Mouse (Mus musculus) E14TG2a.4 (cell line): ENCODE data around the gene Gm45021.

Experiments used
- CTCF ChIP-seq: conservative IDR thresholded peaks from 2 replicates; pipeline ENCODE4 v1.5.1; 2014; ENCODE audit warnings: low read length
- NANOG ChIP-seq: IDR thresholded peaks from 2 replicates; pipeline ENCODE4 v1.6.1; 2014; ENCODE audit warnings: borderline replicate concordance, low read length, mixed read lengths
- POU5F1 ChIP-seq: IDR thresholded peaks from 2 replicates; pipeline ENCODE4 v1.6.1; 2014; ENCODE audit warnings: low read length, borderline replicate concordance

DNA sequence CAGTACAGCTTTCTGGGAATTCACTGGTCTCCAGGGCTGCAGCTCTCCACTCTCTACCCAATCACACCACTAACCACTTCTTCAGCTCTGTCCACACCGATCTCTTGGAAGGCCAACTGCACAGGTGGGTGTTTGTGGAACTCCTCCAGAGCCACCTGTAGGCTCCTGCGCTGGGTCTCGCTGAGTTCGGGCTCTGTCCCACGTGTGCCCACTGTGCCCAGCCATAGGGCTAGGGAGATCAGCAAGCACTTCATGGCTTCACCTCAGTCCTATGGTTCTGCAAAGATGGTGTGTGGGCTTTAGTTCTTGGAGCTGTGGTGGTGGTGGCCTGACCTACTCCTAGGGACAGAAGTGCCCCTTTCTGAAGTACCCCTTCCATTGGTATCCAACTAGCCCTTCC is 17.4 kb upstream of the Gm45021 start:
- TF ChIP-seq CTCF (no peak), NANOG (no peak), POU5F1 (no peak)
